Mouse (Mus musculus): ENCODE measurements around the gene 4930415O20Rik.
A peak's percentile ranks its signal among the peaks of the same experiment; 100 is the strongest.

DNA sequence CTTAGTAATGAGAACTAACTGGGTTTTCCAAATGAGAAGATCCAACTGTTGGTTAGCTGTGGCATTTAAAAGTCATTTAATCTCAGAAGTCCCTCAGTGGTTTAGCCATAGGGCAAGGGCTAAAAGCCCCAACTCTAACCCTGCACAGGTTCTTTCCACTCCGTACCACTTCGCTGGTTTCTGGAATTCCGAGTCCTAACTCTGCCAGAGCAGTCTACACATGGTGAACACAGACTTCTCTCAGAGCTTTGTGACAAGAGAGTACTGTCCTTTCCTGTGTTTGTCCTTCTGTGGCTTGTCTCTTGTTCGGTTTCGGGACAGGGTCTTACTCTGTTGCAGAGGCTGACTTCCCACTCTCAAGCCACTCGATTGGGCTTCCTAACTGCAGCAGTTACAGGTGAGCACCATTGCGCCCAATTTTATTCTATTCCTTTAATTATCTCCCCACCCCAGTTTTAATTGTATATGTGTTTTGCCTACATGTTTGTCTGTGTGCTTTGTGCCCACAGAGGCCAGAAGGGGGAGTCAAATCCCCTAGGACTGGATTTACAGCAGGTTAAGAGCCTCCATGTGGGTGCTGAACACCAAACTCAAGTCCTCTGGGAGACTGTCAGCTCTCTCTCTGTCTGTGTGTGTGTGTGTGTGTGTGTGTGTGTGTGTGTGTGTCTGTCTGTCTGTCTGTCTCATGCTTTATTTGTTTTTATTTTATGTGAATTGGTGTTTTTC, 55.8 kb downstream of the 4930415O20Rik start:
- TF ChIP-seq CTCF (IDR thresholded peaks at IDR 0.05; ENCODE audit: low read depth) (peak; percentile 27; the same call in 1 of the 2 replicates), EP300 (IDR thresholded peaks at IDR 0.05; ENCODE audit: low read depth) (no peak)

Data from liver, embryonic 14.5 days (tissue).